Mouse (Mus musculus) midbrain, embryonic 16.5 days (tissue): ENCODE measurements around the gene Lurap1. TPM values are rescaled to one million over a fixed set of nuclear protein-coding genes. Genes with fewer than 3 reads are reported as not detected.

Experiments
- ATAC-seq: fragments of 200-750 bp; cut with Nextera tagmentation; 2 replicates; pipeline ENCODE4 v1.8.0; 2017; ENCODE audit warnings: moderate TSS enrichment
- H3K27ac ChIP-seq: fragments of 300-500 bp; sonication (generic); 2 replicates; pipeline ENCODE4 v1.5.1; 2014; ENCODE audit warnings: mild to moderate bottlenecking, low read length, mixed read lengths
- H3K27me3 ChIP-seq: fragments of 300-500 bp; sonication (generic); 2 replicates; pipeline ENCODE4 v1.6.1; 2014; ENCODE audit warnings: low read depth, low read length, mixed read lengths; ENCODE audit not compliant: control insufficient read depth, insufficient read depth
- H3K36me3 ChIP-seq: fragments of 300-500 bp; sonication (generic); 2 replicates; pipeline ENCODE4 v1.6.1; 2014; ENCODE audit warnings: mild to moderate bottlenecking, low read length, moderate library complexity, mixed read lengths; ENCODE audit not compliant: control insufficient read depth, insufficient read depth
- H3K4me1 ChIP-seq: fragments of 300-500 bp; sonication (generic); 2 replicates; pipeline ENCODE4 v1.6.1; 2014; ENCODE audit warnings: mild to moderate bottlenecking, low read length, mixed read lengths; ENCODE audit not compliant: control insufficient read depth, insufficient read depth
- H3K4me2 ChIP-seq: fragments of 300-500 bp; sonication (generic); 2 replicates; pipeline ENCODE4 v1.6.1; 2014; ENCODE audit warnings: mild to moderate bottlenecking, low read length, mixed read lengths
- H3K4me3 ChIP-seq: fragments of 300-500 bp; sonication (generic); 2 replicates; pipeline ENCODE4 v1.5.1; 2014; ENCODE audit warnings: low read depth, mild to moderate bottlenecking, low read length, moderate library complexity, mixed read lengths
- H3K9ac ChIP-seq: fragments of 300-500 bp; sonication (generic); 2 replicates; pipeline ENCODE4 v1.6.1; 2014; ENCODE audit warnings: low read depth, low read length, mixed read lengths
- H3K9me3 ChIP-seq: fragments of 300-500 bp; sonication (generic); replicated peaks from 2 replicates; pipeline ENCODE4 v1.6.1; 2014; ENCODE audit warnings: mild to moderate bottlenecking, low read length, mixed read lengths; ENCODE audit not compliant: control insufficient read depth, poor library complexity, severe bottlenecking
- WGBS: fragments of 180-500 bp; shearing (Covaris S2); extraction: QIAGEN DNeasy Blood & Tissue Kit; methylation state at CpG from one replicate; pipeline ENCODE4 v1.1.7; 2014; 5-methylcytosine and 5-hydroxymethylcytosine counted together
- polyA plus RNA-seq: library from polyadenylated mRNA; unstranded; fragments of >200 nt; fragmentation: Nextera tagmentation; extraction: Ambion mirVana; gene quantifications from 2 replicates; pipeline ENCODE4 v1.2.1, GENCODE M21; 2015

Gene Lurap1
- polyA plus RNA-seq, 1 experiment from 2014 or later, result 2.1 TPM

- peak overlapping the region; percentile 96 for H3K9ac ChIP-seq
- H3K27me3 ChIP-seq, result no peaks in the 10 kb centered on the region
- WGBS, result 19% methylated on average over 6 of the region's 6 CpGs
- ATAC-seq, result peak; percentile 13; the same call in 1 of the 2 replicates
- peaks cover 13% of the 10 kb centered on the region for H3K4me1 ChIP-seq
- H3K36me3 ChIP-seq, result peaks cover 15% of the 10 kb centered on the region
- no peaks in the 10 kb centered on the region for H3K9me3 ChIP-seq
- peak overlapping the region; percentile 87 for H3K27ac ChIP-seq
- peak overlapping the region; percentile 86 for H3K4me3 ChIP-seq
- H3K4me2 ChIP-seq, result peak overlapping the region; percentile 75
Observed at GRCm38 (mm10) chr4:116149812-116150155, 1.4 kb downstream of the Lurap1 start.

DNA sequence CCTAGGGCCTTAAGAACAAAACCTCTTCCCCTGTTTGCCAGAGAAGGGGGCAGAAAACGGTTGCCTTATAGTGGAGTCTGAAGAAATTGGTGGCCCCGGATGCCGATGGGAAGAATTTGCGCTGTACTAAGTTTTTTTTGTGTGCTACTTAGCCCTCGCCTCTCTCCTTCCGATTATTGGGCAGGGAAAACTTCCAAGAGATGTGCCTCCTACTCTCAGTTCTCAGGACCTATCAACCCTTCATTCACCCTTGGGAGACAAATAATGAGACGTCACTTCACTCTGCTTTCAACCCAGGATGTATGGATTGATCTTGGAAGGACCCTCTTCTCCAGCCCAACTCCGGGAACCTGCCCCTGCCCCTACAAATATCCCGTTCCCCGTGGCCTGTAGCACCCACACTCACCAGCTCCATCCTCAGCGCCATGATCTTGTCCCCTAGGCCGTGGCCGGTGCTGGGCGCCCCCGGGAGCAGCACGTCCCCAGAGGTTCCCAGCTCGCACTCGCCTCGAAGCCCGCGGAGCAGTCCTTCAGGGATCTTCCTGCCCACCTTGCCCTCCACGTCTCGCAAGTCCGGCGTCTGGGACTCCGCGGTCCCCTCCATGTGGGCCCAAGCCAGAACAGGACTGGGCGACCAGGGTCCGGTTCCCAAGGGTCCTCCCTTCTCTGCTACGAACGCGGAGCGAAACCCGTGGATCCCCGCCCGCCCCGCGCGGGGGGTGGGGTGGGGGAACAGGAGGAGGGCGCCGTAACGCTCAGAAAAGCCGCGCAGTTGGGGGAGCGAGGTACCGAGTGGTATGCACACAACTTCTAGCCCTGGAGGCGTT is 7.0 kb downstream of the Lurap1 start:
- Histone ChIP-seq H3K36me3 (no peaks in the 10 kb centered on the region), H3K9ac (peak overlapping the region; percentile 73), H3K27ac (no peak overlapping the region), H3K9me3 (no peaks in the 10 kb centered on the region), H3K4me2 (peak overlapping the region; percentile 92), H3K4me1 (peaks cover 7% of the 10 kb centered on the region; the same call in 1 of the 2 replicates), H3K4me3 (peak overlapping the region; percentile 60), H3K27me3 (no peaks in the 10 kb centered on the region)
- WGBS, result under 1% methylated on average over 46 of the region's 47 CpGs
- ATAC-seq, result peak; percentile 69

GRCm38 (mm10) chr4:116143317-116143811 is 7.8 kb downstream of the Lurap1 start:
- Histone ChIP-seq H3K4me3 (peak overlapping the region; percentile 60), H3K4me2 (peak overlapping the region; percentile 92), H3K36me3 (no peaks in the 10 kb centered on the region), H3K9me3 (no peaks in the 10 kb centered on the region), H3K9ac (no peak overlapping the region), H3K27me3 (no peaks in the 10 kb centered on the region), H3K4me1 (peaks cover 7% of the 10 kb centered on the region; the same call in 1 of the 2 replicates), H3K27ac (no peak overlapping the region)
- 17% methylated on average over 7 of the region's 7 CpGs for WGBS
- no peak for ATAC-seq

- no peaks in the 10 kb centered on the region for H3K9me3 ChIP-seq
- WGBS, result 83% methylated on average over 7 of the region's 7 CpGs
- no peak overlapping the region for H3K9ac ChIP-seq
- H3K36me3 ChIP-seq, result no peaks in the 10 kb centered on the region
- no peak overlapping the region for H3K27ac ChIP-seq
- no peaks in the 10 kb centered on the region for H3K27me3 ChIP-seq
- no peak overlapping the region for H3K4me3 ChIP-seq
- no peak for ATAC-seq
- peaks cover 7% of the 10 kb centered on the region; the same call in 1 of the 2 replicates for H3K4me1 ChIP-seq
- no peak overlapping the region for H3K4me2 ChIP-seq
Observed at GRCm38 (mm10) chr4:116142269-116142668, 8.9 kb downstream of the Lurap1 start.

DNA sequence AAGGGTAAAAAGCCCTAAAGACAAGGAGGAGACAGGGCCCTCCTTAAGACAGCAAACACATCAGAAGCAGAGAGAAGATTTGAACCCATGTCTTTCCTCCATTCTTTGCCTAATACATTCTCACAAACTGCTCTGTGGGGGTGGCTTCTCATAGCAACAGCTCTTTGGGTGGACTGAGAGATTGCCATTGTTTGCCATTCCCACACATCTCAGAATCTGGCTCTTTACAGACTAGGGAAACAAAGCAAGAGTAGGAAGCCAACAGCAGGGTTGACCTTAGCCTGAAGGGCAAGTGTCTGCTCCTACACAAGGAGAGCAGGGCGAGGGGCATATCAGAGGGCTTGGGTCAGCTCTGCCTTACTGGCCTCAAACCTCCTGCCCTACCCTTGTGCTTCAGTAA is 9.4 kb downstream of the Lurap1 start:
- 87% methylated on average over 1 of the region's 1 CpGs for WGBS
- peaks cover 7% of the 10 kb centered on the region; the same call in 1 of the 2 replicates for H3K4me1 ChIP-seq
- no peaks in the 10 kb centered on the region for H3K36me3 ChIP-seq
- H3K9me3 ChIP-seq, result no peaks in the 10 kb centered on the region
- no peak overlapping the region for H3K27ac ChIP-seq
- H3K27me3 ChIP-seq, result no peaks in the 10 kb centered on the region
- no peak for ATAC-seq
- no peak overlapping the region for H3K9ac ChIP-seq
- H3K4me3 ChIP-seq, result no peak overlapping the region
- H3K4me2 ChIP-seq, result no peak overlapping the region

DNA sequence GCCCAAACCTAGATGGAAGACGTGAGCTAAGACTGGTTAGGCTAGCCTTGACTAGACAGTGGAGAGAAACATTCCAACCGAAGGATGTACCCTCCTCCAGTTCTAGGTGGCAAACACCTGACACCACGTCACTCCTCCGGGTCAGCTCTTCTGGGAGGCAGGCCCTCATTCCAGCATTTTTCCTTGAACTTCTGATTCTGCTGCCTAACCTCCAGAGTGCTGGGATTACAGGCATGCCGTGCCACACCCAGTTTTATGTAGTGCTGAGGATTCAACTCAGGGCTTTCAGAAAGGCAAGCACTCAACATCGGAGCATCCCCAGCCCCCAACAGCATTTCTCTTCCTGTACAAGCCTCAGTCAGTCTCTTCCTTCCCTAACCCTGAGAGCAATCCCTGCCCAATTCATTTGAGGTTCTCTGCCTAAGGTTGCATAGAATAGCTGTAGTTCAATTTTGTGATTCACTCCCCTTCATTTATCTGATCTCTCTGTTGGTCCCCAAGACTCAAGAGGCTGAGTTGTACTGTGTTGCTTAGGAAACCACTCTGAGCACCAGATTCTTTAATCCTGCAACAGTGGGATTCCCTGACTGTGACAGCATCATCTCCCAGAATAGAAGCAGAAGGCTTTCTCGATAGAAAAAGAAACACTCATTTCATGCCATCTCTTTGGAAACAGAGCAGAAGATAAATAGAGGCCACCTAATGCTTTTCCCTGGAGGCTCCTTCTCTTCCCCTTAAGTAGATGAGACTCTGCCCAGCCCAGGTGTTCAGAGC is 10.2 kb downstream of the Lurap1 start:
- Histone ChIP-seq H3K4me1 (peaks cover 7% of the 10 kb centered on the region; the same call in 1 of the 2 replicates), H3K9ac (no peak overlapping the region), H3K27ac (no peak overlapping the region), H3K27me3 (no peaks in the 10 kb centered on the region), H3K36me3 (no peaks in the 10 kb centered on the region), H3K9me3 (no peaks in the 10 kb centered on the region), H3K4me2 (no peak overlapping the region), H3K4me3 (no peak overlapping the region)
- WGBS, result 77% methylated on average over 7 of the region's 7 CpGs
- no peak for ATAC-seq

GRCm38 (mm10) chr4:116137421-116137996 is 13.6 kb downstream of the Lurap1 start:
- peaks cover 4% of the 10 kb centered on the region; the same call in 1 of the 2 replicates for H3K4me1 ChIP-seq
- H3K9ac ChIP-seq, result no peak overlapping the region
- 46% methylated on average over 13 of the region's 13 CpGs for WGBS
- H3K27ac ChIP-seq, result no peak overlapping the region
- no peaks in the 10 kb centered on the region for H3K27me3 ChIP-seq
- ATAC-seq, result no peak
- H3K4me2 ChIP-seq, result no peak overlapping the region
- no peaks in the 10 kb centered on the region for H3K36me3 ChIP-seq
- H3K9me3 ChIP-seq, result no peaks in the 10 kb centered on the region
- H3K4me3 ChIP-seq, result no peak overlapping the region

GRCm38 (mm10) chr4:116134990-116135389 is 16.1 kb downstream of the Lurap1 start:
- Histone ChIP-seq H3K9ac (no peak overlapping the region), H3K4me3 (no peak overlapping the region), H3K36me3 (no peaks in the 10 kb centered on the region), H3K27ac (no peak overlapping the region), H3K4me1 (no peaks in the 10 kb centered on the region; the same call in 1 of the 2 replicates), H3K9me3 (no peaks in the 10 kb centered on the region), H3K27me3 (no peaks in the 10 kb centered on the region), H3K4me2 (no peak overlapping the region)
- peak; percentile 47; the same call in 1 of the 2 replicates for ATAC-seq
- 26% methylated on average over 2 of the region's 2 CpGs for WGBS
